Mouse (Mus musculus): ENCODE measurements around the gene Ttll6.

DNA sequence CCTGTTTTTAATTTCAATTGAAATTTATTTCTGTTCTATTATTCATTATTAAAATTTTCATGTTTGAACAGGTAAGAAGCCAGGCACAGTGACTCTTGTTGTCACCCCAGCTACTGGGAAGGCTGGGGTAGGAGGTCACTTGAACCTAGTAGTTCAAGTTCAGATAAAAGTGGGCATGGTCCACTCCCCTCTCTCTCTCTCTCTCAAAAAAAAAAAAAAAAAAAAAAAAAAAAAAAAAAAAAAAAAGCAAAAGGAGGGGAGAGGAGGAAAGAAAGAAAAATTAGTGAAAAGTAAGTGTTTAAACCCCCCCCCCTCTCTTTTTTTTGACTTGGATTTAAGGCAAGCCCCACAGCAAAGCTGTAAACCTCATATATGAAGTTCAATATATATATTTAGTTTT is 50.6 kb downstream of the Ttll6 start:
- TF ChIP-seq HCFC1 (IDR thresholded peaks at IDR 0.05; ENCODE audit: borderline replicate concordance, insufficient read depth, low read length) (no peak), ZNF384 (IDR thresholded peaks at IDR 0.05; ENCODE audit: low read depth, low read length) (peak; percentile 75; the same call in 1 of the 2 replicates)

All from ES-E14 (cell line).